Mouse (Mus musculus) CD8-positive naive resting alpha-beta T cell, adult 57 days (primary cell): ENCODE results near the gene Gm4744. TPM values are rescaled to one million over a fixed set of nuclear protein-coding genes. Genes with fewer than 3 reads are reported as not detected.

Experiments
- total RNA-seq: library from RNA; stranded (reverse); gene quantifications from one replicate; pipeline ENCODE4 v1.2.4, GENCODE M21; 2023

Gm4744 gene
- total RNA-seq = not detected

GRCm38 (mm10) chr6:40951770-40952169, at the start of gene Gm4744:
Gene Gm4744, minus strand, starts transcription at chr6:40951870.

GRCm38 (mm10) chr6:40999379-40999778, 47.7 kb upstream of the Gm4744 start, which contains the start of gene Gm2663:
Gene Gm2663, minus strand, starts transcription at chr6:40999479.

GRCm38 (mm10) chr6:40964454-40964853, 12.8 kb upstream of the Gm4744 start, which contains the start of gene 1810009J06Rik:
Gene 1810009J06Rik, plus strand, starts transcription at chr6:40964754.

GRCm38 (mm10) chr6:40940457-40940856, 11.2 kb downstream of the Gm4744 start, which contains the start of gene 1700074P13Rik:
Gene 1700074P13Rik, minus strand, starts transcription at chr6:40940557.

GRCm38 (mm10) chr6:40900287-40900686, 51.4 kb downstream of the Gm4744 start, which contains the start of gene Prss58:
Gene Prss58, minus strand, starts transcription at chr6:40900387.

Other genes starting within 250 kb of the Gm4744 start
- gene Moxd2, start 64.4 kb downstream of the Gm4744 start, total RNA-seq = not detected
- not detected for gene Prss58, start 51.5 kb downstream of the Gm4744 start, total RNA-seq
- not detected for gene 1700074P13Rik, start 11.3 kb downstream of the Gm4744 start, total RNA-seq
- gene 1810009J06Rik, start 12.9 kb upstream of the Gm4744 start, total RNA-seq = not detected
- gene Gm2663, start 47.6 kb upstream of the Gm4744 start, total RNA-seq = not detected
- gene 2210010C04Rik, start 83.6 kb upstream of the Gm4744 start, total RNA-seq = 5.6 TPM